Mouse (Mus musculus): Measurements from ENCODE around the gene Peak1. TPM values are rescaled to one million over a fixed set of nuclear protein-coding genes. Genes with fewer than 3 reads are reported as not detected.

Peak1 gene
- polyA plus RNA-seq, 1 experiment from 2014 or later: 2.2 TPM

DNA sequence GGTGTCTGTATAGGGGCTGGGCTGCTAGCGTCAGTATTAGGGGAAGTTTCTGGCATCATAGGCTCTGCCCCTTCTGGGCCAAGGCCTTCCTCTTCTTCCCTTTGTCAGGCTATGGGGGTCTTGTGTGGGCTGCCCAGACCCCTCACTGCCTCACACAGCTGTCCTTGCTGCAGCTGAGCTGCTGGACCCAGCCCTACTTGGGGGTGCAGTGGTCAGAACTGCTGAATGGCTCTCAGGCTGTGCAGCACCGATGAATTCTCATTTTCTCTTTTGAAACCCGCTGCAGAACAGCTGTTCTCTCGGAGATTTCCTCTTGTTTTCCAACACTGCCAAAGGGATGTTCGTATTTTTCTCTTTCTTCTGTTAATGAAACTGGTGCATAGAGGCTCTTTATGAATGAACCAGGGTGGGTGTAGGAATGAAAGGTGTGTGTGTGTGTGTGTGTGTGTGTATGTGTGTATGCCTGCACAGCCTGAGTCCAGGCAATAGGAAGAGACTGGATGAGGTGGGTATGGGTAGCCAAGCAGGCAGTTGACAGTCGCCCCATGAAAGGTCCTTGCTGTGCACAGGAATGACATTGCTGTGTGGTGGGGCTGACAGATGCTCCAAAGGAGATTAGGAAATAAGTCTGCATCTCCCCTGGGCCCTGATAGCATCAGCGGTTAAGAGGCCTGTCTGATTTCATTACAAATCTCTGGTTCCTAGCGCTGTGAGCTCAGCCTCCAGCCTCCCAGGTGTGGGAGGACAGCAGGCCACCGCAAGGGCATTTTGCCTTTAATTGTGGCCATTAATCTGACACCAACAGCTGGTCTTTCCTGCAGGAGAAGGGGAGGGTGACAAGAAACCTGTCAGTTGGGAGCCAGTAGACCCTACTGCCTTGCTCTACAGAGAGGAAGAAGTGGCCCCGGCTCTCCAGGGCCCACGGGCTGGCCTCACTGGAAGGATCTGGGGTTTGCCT lies 226.1 kb downstream of the Peak1 start:
- H3K9me3 ChIP-seq (replicated peaks; ENCODE audit: control insufficient read depth, low read length, poor library complexity, severe bottlenecking): no peaks in the 10 kb centered on the region
- 50% methylated on average over 11 of the region's 11 CpGs for WGBS
- no peak overlapping the region for H3K4me3 ChIP-seq (ENCODE audit: low read depth, low read length)
- H3K36me3 ChIP-seq (ENCODE audit: control insufficient read depth, insufficient read depth, low read length): no peaks in the 10 kb centered on the region
- no peak overlapping the region for H3K4me2 ChIP-seq (ENCODE audit: low read length)
- H3K9ac ChIP-seq (ENCODE audit: low read depth, low read length): no peak overlapping the region
- no peaks in the 10 kb centered on the region for H3K27me3 ChIP-seq (ENCODE audit: control insufficient read depth, insufficient read depth, low read depth, low read length)
- peaks cover 4% of the 10 kb centered on the region; the same call in 1 of the 2 replicates for H3K4me1 ChIP-seq (ENCODE audit: control insufficient read depth, insufficient read depth, low read length)
- peak; percentile 48; the same call in 1 of the 2 replicates for ATAC-seq
- no peak overlapping the region for H3K27ac ChIP-seq (ENCODE audit: low read length)

GRCm38 (mm10) chr9:56180118-56180781 lies 237.6 kb downstream of the Peak1 start:
- no peaks in the 10 kb centered on the region for H3K27me3 ChIP-seq (ENCODE audit: control insufficient read depth, insufficient read depth, low read depth, low read length)
- no peak for ATAC-seq
- no peaks in the 10 kb centered on the region for H3K9me3 ChIP-seq (replicated peaks; ENCODE audit: control insufficient read depth, low read length, poor library complexity, severe bottlenecking)
- no peaks in the 10 kb centered on the region for H3K36me3 ChIP-seq (ENCODE audit: control insufficient read depth, insufficient read depth, low read length)
- H3K4me1 ChIP-seq (ENCODE audit: control insufficient read depth, insufficient read depth, low read length): peaks cover 5% of the 10 kb centered on the region; the same call in 1 of the 2 replicates
- H3K27ac ChIP-seq (ENCODE audit: low read length): no peak overlapping the region
- 23% methylated on average over 8 of the region's 8 CpGs for WGBS
- H3K4me3 ChIP-seq (ENCODE audit: low read depth, low read length): no peak overlapping the region
- no peak overlapping the region for H3K9ac ChIP-seq (ENCODE audit: low read depth, low read length)
- no peak overlapping the region for H3K4me2 ChIP-seq (ENCODE audit: low read length)

DNA sequence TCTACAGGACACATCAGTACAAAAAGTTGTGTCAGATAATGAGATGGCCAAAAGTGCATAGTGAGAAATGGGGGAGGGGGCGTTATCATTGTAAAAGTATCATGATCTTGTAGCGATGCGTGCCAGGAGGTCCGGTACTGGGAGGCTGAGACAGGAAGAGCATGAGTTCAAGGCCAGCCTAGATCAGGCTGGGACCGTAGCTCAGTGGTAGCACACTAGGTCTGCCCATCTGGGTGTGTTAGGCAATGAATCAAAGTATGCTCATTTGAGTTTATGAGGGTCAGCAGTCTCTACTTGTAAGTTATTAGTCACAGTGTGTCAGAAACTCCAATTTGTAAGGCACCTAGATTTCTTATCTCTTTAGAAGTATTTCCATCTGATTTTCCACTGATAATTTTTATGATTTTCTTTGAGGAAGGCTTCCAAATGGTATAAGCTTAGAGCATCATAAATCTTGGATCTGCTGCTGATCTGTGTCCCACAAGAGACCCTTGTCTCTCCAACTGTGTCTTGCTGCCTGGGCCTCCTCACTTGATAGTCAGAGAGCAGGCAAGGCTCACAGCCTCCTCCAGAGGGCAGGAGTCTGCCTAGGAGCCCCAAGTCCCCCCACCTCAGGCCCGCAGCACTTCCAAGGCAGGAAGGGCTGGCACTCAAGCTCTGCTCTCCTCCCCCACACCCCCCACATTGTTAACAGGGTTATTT lies 238.3 kb downstream of the Peak1 start:
- peak; percentile 58; the same call in 1 of the 2 replicates for ATAC-seq
- no peak overlapping the region for H3K9ac ChIP-seq (ENCODE audit: low read depth, low read length)
- H3K27me3 ChIP-seq (ENCODE audit: control insufficient read depth, insufficient read depth, low read depth, low read length): no peaks in the 10 kb centered on the region
- H3K36me3 ChIP-seq (ENCODE audit: control insufficient read depth, insufficient read depth, low read length): no peaks in the 10 kb centered on the region
- 79% methylated on average over 6 of the region's 6 CpGs for WGBS
- peaks cover 5% of the 10 kb centered on the region; the same call in 1 of the 2 replicates for H3K4me1 ChIP-seq (ENCODE audit: control insufficient read depth, insufficient read depth, low read length)
- H3K27ac ChIP-seq (ENCODE audit: low read length): no peak overlapping the region
- H3K9me3 ChIP-seq (replicated peaks; ENCODE audit: control insufficient read depth, low read length, poor library complexity, severe bottlenecking): no peaks in the 10 kb centered on the region
- H3K4me2 ChIP-seq (ENCODE audit: low read length): no peak overlapping the region
- no peak overlapping the region for H3K4me3 ChIP-seq (ENCODE audit: low read depth, low read length)

GRCm38 (mm10) chr9:56177354-56177753 lies 240.5 kb downstream of the Peak1 start:
- Histone ChIP-seq H3K9ac (ENCODE audit: low read depth, low read length) (no peak overlapping the region), H3K9me3 (replicated peaks; ENCODE audit: control insufficient read depth, low read length, poor library complexity, severe bottlenecking) (no peaks in the 10 kb centered on the region), H3K36me3 (ENCODE audit: control insufficient read depth, insufficient read depth, low read length) (no peaks in the 10 kb centered on the region), H3K27me3 (ENCODE audit: control insufficient read depth, insufficient read depth, low read depth, low read length) (no peaks in the 10 kb centered on the region), H3K4me3 (ENCODE audit: low read depth, low read length) (no peak overlapping the region), H3K4me2 (ENCODE audit: low read length) (no peak overlapping the region), H3K4me1 (ENCODE audit: control insufficient read depth, insufficient read depth, low read length) (peaks cover 5% of the 10 kb centered on the region; the same call in 1 of the 2 replicates), H3K27ac (ENCODE audit: low read length) (no peak overlapping the region)
- WGBS: 89% methylated on average over 4 of the region's 4 CpGs
- ATAC-seq: no peak

GRCm38 (mm10) chr9:56175316-56175715 lies 242.6 kb downstream of the Peak1 start:
- Histone ChIP-seq H3K4me3 (ENCODE audit: low read depth, low read length) (no peak overlapping the region), H3K36me3 (ENCODE audit: control insufficient read depth, insufficient read depth, low read length) (no peaks in the 10 kb centered on the region), H3K9ac (ENCODE audit: low read depth, low read length) (no peak overlapping the region), H3K9me3 (replicated peaks; ENCODE audit: control insufficient read depth, low read length, poor library complexity, severe bottlenecking) (no peaks in the 10 kb centered on the region), H3K27me3 (ENCODE audit: control insufficient read depth, insufficient read depth, low read depth, low read length) (no peaks in the 10 kb centered on the region), H3K4me2 (ENCODE audit: low read length) (no peak overlapping the region), H3K4me1 (ENCODE audit: control insufficient read depth, insufficient read depth, low read length) (peaks cover 2% of the 10 kb centered on the region; the same call in 1 of the 2 replicates), H3K27ac (ENCODE audit: low read length) (no peak overlapping the region)
- ATAC-seq: no peak
- 78% methylated on average over 3 of the region's 3 CpGs for WGBS

DNA sequence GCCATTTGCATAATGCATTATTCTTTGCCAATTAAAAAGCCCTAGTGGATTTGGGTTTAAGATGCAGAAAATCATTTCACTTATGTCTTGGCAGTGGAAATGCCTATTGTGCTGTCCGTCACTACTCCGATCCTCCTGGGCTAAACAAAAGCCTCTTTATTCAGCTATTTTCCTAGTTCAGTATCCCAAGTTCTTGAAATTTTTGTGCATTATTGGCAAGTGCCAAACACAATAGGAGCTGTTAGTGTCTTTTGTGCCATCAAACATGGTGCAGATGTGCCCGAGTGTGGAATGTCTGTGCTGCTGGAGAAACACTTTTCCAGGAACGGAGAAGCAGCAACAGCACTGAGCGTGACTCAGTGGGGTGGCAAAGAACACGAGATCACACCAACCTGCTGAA lies 250.2 kb downstream of the Peak1 start:
- 9% methylated on average over 6 of the region's 6 CpGs for WGBS
- 0 out of 2 replicates have a peak, but pooled peaks cover 2% of the 10 kb centered on the region for H3K9me3 ChIP-seq (replicated peaks; ENCODE audit: control insufficient read depth, low read length, poor library complexity, severe bottlenecking)

DNA sequence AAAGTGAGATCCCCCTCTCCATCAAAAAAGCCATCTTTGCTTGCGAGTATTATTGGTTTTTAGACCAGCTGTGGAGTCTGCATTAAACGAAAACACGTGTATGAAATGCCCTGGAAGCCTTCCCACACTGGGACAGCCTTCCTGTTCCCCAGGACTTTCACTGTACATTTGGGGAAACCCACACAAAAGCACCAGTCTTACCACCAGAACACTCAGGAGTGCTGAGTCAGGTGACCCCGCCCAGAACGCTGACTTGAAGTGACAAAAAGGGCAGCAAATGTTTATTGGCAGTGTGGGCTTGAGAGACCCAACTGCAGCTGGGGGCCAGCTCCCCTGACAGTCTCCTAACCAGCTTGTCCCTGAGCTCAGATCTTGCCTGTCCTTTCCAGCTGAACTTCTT lies 251.7 kb downstream of the Peak1 start:
- Histone ChIP-seq H3K27me3 (ENCODE audit: control insufficient read depth, insufficient read depth, low read depth, low read length) (no peaks in the 10 kb centered on the region), H3K4me2 (ENCODE audit: low read length) (no peak overlapping the region), H3K4me3 (ENCODE audit: low read depth, low read length) (no peak overlapping the region), H3K9ac (ENCODE audit: low read depth, low read length) (no peak overlapping the region), H3K36me3 (ENCODE audit: control insufficient read depth, insufficient read depth, low read length) (no peaks in the 10 kb centered on the region), H3K27ac (ENCODE audit: low read length) (no peak overlapping the region), H3K9me3 (replicated peaks; ENCODE audit: control insufficient read depth, low read length, poor library complexity, severe bottlenecking) (0 out of 2 replicates have a peak, but pooled peaks cover 2% of the 10 kb centered on the region), H3K4me1 (ENCODE audit: control insufficient read depth, insufficient read depth, low read length) (peaks cover 11% of the 10 kb centered on the region)
- no peak for ATAC-seq
- WGBS: 73% methylated on average over 5 of the region's 5 CpGs

More for the DNA sequence above, 250.2 kb downstream of the Peak1 start:
- Histone ChIP-seq H3K4me1 (ENCODE audit: control insufficient read depth, insufficient read depth, low read length) (peaks cover 7% of the 10 kb centered on the region; the same call in 1 of the 2 replicates), H3K9ac (ENCODE audit: low read depth, low read length) (no peak overlapping the region), H3K27me3 (ENCODE audit: control insufficient read depth, insufficient read depth, low read depth, low read length) (no peaks in the 10 kb centered on the region), H3K4me3 (ENCODE audit: low read depth, low read length) (no peak overlapping the region), H3K27ac (ENCODE audit: low read length) (no peak overlapping the region), H3K36me3 (ENCODE audit: control insufficient read depth, insufficient read depth, low read length) (no peaks in the 10 kb centered on the region), H3K4me2 (ENCODE audit: low read length) (no peak overlapping the region)
- no peak for ATAC-seq

DNA sequence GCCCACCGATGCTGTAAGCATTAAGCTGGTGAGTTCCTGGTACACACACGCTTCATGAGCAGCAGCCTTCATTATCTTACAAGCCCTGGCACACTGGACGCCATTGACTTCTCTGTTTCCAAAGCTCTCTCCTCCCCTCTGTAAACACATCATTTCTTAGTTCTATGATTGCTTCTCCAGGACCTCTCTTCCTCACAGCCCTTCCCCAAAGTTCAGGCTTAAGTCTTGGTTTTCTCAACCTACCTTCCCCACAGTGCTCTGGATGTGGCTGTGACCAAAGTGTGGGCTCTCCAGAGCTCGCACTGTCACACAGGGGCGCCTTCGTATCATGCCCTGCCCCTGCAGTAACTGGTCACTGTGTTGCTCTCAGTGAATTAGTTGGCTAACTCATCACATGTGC lies 252.5 kb downstream of the Peak1 start, which contains the start of gene Tspan3:
Gene Tspan3 (minus strand): TSS at position 101 of the 400 bp plus-strand sequence.
- H3K36me3 ChIP-seq (ENCODE audit: control insufficient read depth, insufficient read depth, low read length): no peaks in the 10 kb centered on the region
- H3K9ac ChIP-seq (ENCODE audit: low read depth, low read length): no peak within 1 kb of the TSS
- 0 out of 2 replicates have a peak, but pooled peaks cover 2% of the 10 kb centered on the region for H3K9me3 ChIP-seq (replicated peaks; ENCODE audit: control insufficient read depth, low read length, poor library complexity, severe bottlenecking)
- H3K27me3 ChIP-seq (ENCODE audit: control insufficient read depth, insufficient read depth, low read depth, low read length): no peaks in the 10 kb centered on the region
- H3K4me1 ChIP-seq (ENCODE audit: control insufficient read depth, insufficient read depth, low read length): peaks cover 12% of the 10 kb centered on the region
- H3K4me3 ChIP-seq (ENCODE audit: low read depth, low read length): no peak within 1 kb of the TSS
- H3K4me2 ChIP-seq (ENCODE audit: low read length): no peak within 1 kb of the TSS
- H3K27ac ChIP-seq (ENCODE audit: low read length): no peak within 1 kb of the TSS
- ATAC-seq: no peak
- 89% methylated on average over 6 of the region's 6 CpGs for WGBS
